Mouse (Mus musculus): ENCODE results near the gene Otof. TPM values are rescaled to one million over a fixed set of nuclear protein-coding genes. Genes with fewer than 3 reads are reported as not detected.

The Otof gene
- polyA plus RNA-seq, 1 experiment from 2014 or later, result 0.02 TPM

Other genes with a start within 250 kb of the Otof start
- gene Selenoi, start 229.4 kb downstream of the Otof start, polyA plus RNA-seq (2016; fragmentation: Nextera tagmentation; extraction: Ambion mirVana), result 20.2 and 22.0 TPM in 2 replicates
- gene Drc1, start 180.5 kb downstream of the Otof start, polyA plus RNA-seq (2016; fragmentation: Nextera tagmentation; extraction: Ambion mirVana), result 1.6 and 1.7 TPM in 2 replicates
- gene 1700001C02Rik, start 4.1 kb upstream of the Otof start, polyA plus RNA-seq (2016; fragmentation: Nextera tagmentation; extraction: Ambion mirVana), result not detected in 2 replicates
- gene Cib4, start 83.9 kb upstream of the Otof start, polyA plus RNA-seq (2016; fragmentation: Nextera tagmentation; extraction: Ambion mirVana), result not detected in 2 replicates
- 0.08 and 0.26 TPM in 2 replicates for gene Kcnk3, start 126.2 kb upstream of the Otof start, polyA plus RNA-seq (2016; fragmentation: Nextera tagmentation; extraction: Ambion mirVana)
- gene Slc35f6, start 186.0 kb upstream of the Otof start, polyA plus RNA-seq (2016; fragmentation: Nextera tagmentation; extraction: Ambion mirVana), result 10.3 and 12.1 TPM in 2 replicates
- 259 and 265 TPM in 2 replicates for gene Cenpa, start 204.8 kb upstream of the Otof start, polyA plus RNA-seq (2016; fragmentation: Nextera tagmentation; extraction: Ambion mirVana)
- gene Dpysl5, start 249.6 kb upstream of the Otof start, polyA plus RNA-seq (2016; fragmentation: Nextera tagmentation; extraction: Ambion mirVana), result 0.20 and 0.36 TPM in 2 replicates

Measured in liver, embryonic 12.5 days (tissue).